8 mouse cellular contexts compared by ENCODE assay signal in the genomic region with DNA sequence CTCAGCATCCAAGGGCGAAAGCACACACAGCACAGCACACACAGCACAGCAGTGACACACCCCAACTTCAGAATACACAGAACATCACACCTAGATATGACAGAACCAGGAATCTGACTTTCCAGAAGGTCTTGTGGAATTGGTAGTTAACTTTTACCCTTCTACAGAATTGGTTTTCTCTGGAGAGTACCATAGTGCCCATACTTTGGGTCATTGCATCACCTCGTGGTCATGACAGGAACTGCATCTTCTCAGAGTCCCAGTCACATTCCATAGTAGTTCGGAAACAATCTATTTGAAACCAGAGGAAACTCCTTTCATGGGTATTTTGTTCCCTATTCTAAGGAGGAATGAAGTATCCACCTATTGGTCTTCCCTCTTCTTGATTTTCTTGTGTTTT.
DNase-seq lines count a peak whose midpoint lies in the region; ATAC-seq lines count a peak whose summit lies in the region.

No protein-coding gene starts in this region.

- no peak overlapping the region for H3K4me2 ChIP-seq in intestine, embryonic 16.5 days (ENCODE audit: low read depth, low read length)
- H3K4me2 ChIP-seq in limb, embryonic 11.5 days (ENCODE audit: low read depth, severe bottlenecking), result no peak overlapping the region

- no peak overlapping the region for H3K27ac ChIP-seq in intestine, embryonic 16.5 days (ENCODE audit: low read length)
- H3K27ac ChIP-seq in limb, embryonic 11.5 days (replicated peaks; ENCODE audit: low read depth, low read length), result no peak overlapping the region

- no peaks in the 10 kb centered on the region for H3K4me1 ChIP-seq in intestine, embryonic 16.5 days (ENCODE audit: control insufficient read depth, insufficient read depth, low read length)
- H3K4me1 ChIP-seq in limb, embryonic 11.5 days (ENCODE audit: control insufficient read depth, insufficient read depth, low read length), result no peaks in the 10 kb centered on the region

- ATAC-seq in frontal cortex, adult (ENCODE audit: low TSS enrichment), result peak; percentile 77
- peak; percentile 62; the same call in 1 of the 2 replicates for ATAC-seq in intestine, embryonic 16.5 days
- no peak for ATAC-seq in limb, embryonic 11.5 days (ENCODE audit: insufficient number of reproducible peaks, low FRiP score, low TSS enrichment, low read depth)
- peak; percentile 59; the same call in 1 of the 2 replicates for ATAC-seq in monocyte, adult 5-6 weeks (replicated peaks; ENCODE audit: insufficient number of reproducible peaks, low FRiP score, low TSS enrichment, poor library complexity, severe bottlenecking)

- H3K36me3 ChIP-seq in intestine, embryonic 16.5 days (ENCODE audit: control insufficient read depth, insufficient read depth, low read length), result no peaks in the 10 kb centered on the region
- no peaks in the 10 kb centered on the region for H3K36me3 ChIP-seq in limb, embryonic 11.5 days (ENCODE audit: control insufficient read depth, insufficient read depth, low read length)

- WGBS in intestine, embryonic 16.5 days, result 42% methylated on average over 3 of the region's 3 CpGs
- WGBS in limb, embryonic 11.5 days, result 49% methylated on average over 3 of the region's 3 CpGs

- no peaks in the 10 kb centered on the region for H3K9me3 ChIP-seq in intestine, embryonic 16.5 days (ENCODE audit: control insufficient read depth, low read length)
- no peaks in the 10 kb centered on the region for H3K9me3 ChIP-seq in limb, embryonic 11.5 days (ENCODE audit: control insufficient read depth, low read length)

- DNase-seq in urinary bladder, postnatal 25 days (ENCODE audit: low spot score), result peak; percentile 55
- no peak for DNase-seq in urinary bladder, adult 2 months (ENCODE audit: low spot score)
- DNase-seq in brain, embryonic 18.5 days (ENCODE audit: low read depth, low spot score), result peak; percentile 16
- peak; percentile 74 for DNase-seq in limb, embryonic 11.5 days (ENCODE audit: low spot score)
- DNase-seq in yolk sac, embryonic 10.5 days (ENCODE audit: low spot score), result peak; percentile 12

- H3K27me3 ChIP-seq in intestine, embryonic 16.5 days (replicated peaks; ENCODE audit: control insufficient read depth, insufficient read depth, low read length), result no peaks in the 10 kb centered on the region
- no peaks in the 10 kb centered on the region for H3K27me3 ChIP-seq in limb, embryonic 11.5 days (ENCODE audit: control insufficient read depth, insufficient read depth, low read length)

- H3K9ac ChIP-seq in intestine, embryonic 16.5 days (ENCODE audit: low read depth, low read length), result no peak overlapping the region
- no peak overlapping the region for H3K9ac ChIP-seq in limb, embryonic 11.5 days (ENCODE audit: low read length)

- H3K4me3 ChIP-seq in intestine, embryonic 16.5 days (ENCODE audit: low read length), result no peak overlapping the region
- no peak overlapping the region for H3K4me3 ChIP-seq in limb, embryonic 11.5 days (ENCODE audit: low read depth, low read length)
